Mouse (Mus musculus) kidney, postnatal 10 days (tissue): ENCODE measurements around the gene Scoc.

Source experiments
- DNase-seq: peaks from one replicate; pipeline ENCODE4 v3.0.0; 2021; ENCODE audit warnings: mixed read lengths

Scoc gene

DNA sequence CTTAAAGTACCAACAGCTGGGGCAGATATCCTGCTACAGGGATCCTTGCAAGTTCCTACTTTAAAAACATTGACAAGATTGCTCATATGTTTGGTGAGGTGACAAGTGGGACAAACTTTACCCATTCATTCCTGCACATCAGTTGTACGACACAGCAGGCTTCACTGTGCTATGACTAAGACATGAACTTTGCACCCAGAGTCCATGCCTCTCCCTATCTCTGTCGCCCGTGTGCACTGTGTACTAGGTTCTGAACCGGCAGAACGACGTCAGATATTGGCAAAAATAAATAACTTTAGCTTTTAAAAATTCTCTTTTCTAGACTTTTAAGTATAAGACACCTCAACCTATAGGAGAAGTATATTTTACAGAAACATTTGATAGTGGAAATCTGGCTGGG is 61.5 kb downstream of the Scoc start:
- no peak for DNase-seq

DNA sequence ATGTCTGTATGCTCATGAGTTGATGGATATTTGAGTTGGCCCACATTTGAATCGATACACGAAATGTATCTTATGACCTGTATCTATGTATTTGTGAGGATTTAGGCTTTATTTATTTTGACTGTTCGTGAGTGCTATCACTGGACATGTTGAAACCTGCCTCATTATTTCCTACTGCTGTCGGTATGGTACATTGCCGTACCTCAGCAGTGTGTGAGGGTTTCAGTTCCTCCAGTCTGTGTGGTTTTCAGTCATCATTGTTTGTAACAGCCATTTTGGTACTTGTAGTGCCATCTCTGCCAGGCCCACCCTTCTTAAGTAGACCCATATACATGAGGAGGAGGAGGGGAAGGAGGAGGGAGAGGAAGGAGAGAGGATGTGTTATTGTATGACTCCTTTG is 63.9 kb downstream of the Scoc start:
- no peak for DNase-seq

DNA sequence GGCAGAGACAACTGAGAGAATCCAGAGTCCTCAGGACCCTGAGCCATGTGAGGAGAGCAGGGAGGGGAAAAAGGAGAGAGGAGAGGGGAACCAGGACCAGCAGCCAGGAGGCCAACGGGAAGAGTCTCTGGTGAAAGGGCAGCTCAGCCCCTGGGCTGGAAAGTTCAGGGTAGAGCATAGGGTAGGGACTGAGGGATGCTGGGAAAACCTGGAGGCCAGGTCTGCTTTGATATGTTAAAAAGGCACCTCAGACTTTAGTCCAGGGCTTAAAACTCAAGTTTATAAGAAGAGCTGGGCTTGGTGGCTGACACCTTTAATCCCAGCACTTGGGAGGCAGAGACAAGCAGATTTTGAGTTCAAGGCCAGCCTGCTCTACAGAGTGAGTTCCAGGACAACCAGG is 65.7 kb downstream of the Scoc start:
- DNase-seq: no peak

DNA sequence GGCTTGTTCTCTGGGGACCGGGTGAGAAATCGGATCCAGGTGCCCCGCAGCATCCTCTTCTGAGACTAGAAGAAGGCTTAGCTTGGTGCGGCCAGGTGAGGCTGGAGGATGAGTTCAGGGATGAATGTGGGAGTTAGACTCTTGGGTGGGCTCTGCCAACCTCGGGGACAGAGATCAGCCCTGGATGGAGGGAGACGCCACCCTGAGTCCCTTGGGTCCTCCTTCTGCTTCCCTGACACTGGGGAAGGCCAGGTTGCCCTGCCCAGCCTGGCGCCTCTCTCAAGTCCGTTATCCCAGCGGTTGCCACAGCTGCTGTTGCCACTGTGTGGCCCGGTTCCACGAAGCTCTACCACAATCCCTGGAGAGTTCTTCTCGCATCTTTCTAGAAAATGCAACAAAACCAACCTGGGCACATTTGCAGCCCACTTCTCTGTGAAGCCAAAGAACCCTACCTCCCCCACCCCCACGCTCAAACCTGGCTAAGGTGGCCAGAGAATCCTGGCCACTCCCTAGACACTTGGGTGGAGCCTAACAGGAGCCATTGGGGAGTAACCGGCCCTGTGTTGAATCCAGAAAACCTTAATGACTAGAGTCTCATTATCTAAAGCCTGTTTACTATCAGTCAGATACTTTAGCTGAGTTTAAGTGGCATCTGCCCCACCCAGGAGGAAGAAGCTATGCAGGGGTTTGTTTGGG is 68.0 kb downstream of the Scoc start:
- no peak for DNase-seq

DNA sequence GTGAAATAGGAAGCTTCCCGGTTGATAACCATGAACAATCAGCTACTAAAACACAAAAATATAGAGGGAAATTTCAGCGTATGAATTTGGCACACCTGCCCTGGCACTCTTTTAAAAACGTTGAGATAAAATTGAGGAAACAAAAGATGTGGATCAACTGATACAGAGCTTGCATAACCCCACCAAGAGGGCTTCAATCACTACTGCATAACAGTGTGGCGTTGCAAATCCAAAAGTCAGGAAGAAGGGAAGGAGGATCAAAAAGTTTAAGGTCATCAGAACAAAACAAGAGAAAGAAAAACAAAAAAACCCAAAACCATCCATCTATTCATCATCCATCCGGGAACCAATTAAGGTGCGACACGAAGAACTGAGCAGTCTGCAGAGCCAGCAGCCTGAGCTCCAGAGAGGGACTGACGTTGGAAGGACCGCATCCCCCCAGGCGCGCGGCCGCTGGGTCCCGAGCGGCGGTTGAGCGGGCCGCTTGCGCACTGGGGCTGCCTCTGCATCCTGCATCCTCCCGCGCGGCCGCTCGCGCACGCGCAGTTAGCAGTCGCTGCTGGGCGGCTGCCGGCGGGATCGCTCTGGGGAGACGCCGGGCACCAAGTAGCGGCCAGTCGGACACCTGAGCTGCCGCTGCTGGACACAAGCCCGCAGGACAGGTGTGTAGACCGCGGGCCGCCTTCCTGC is 68.7 kb downstream of the Scoc start, which contains the start of gene Clgn:
Gene Clgn (plus strand): TSS at position 552 of the 690 bp plus-strand sequence.
- DNase-seq: peak; percentile 74

DNA sequence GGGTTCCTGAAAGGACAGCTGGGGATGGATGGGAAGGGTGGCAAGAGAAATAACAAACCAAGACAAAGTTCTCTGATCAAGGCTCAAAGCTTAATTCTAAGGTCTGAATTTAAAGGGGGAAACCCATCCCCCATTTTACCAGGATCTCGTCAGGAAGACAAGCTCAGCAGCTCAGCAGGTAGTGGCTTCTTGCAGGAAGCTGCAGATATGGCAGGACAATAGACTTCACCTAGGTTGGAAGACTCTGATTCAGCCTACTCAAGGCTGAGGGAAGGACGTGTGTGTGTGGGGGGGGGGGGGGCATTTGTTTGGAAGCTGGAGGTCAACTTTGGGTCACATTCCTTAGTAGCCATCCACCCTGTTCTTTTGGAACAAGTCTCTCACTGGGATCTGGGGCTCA is 75.3 kb downstream of the Scoc start:
- no peak for DNase-seq

DNA sequence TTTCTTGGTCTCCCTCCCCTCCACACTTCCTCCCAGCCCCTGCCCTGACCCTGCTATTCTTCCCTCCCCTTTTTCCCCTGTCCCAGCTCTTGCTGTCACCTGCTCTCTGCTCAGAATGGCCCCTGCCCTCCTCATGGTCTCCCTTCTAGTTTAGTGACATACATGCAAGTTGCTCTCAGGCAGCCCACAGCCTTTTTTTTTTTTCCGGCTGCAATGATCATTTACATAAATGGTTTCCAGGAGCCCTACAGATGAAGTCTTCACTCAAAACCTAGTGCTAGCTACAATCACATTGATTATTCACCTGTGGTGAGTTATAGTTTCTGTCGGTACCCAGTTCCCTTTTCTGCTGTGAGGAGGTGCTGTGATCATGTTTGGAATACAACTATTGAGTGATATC is 77.2 kb downstream of the Scoc start:
- no peak for DNase-seq

- DNase-seq: no peak
These were observed 78.0 kb downstream of the Scoc start for GRCm38 (mm10) chr8:83380141-83380540.
